Mouse (Mus musculus): ENCODE measurements around the gene Kcna7.

DNA sequence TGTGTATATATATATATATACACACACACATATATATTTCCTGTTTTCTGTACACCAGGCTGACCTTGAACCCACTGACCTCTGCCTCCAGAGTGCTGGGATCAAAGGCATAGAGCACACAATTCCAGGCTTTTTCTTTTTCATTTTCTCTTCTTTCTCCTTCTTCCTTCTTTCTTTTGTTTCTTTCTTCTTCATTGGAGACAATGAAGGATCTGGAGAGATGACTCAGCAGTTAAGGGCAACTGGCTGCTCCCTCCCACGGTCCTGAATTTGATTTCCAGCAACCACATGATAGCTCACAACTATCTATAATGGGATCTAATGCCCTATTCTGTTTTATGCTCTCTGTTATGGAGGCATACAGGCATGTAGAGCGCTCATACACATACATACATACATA, 8.7 kb upstream of the Kcna7 start:
- TF ChIP-seq HCFC1 (IDR thresholded peaks at IDR 0.05; ENCODE audit: borderline replicate concordance, insufficient read depth, low read length), result no peak
- TF ChIP-seq CHD2 (IDR thresholded peaks at IDR 0.05; ENCODE audit: low read depth, low read length), result no peak
- TF ChIP-seq MAFK (IDR thresholded peaks at IDR 0.05; ENCODE audit: insufficient read depth, low read depth, low read length), result peak; percentile 67
